Mouse (Mus musculus): ENCODE results near the gene Atp7a.

GRCm38 (mm10) chrX:106082518-106082917, 55.4 kb downstream of the Atp7a start:
- TF ChIP-seq CTCF (IDR thresholded peaks at IDR 0.05; ENCODE audit: borderline replicate concordance, insufficient read depth, low read length) = no peak
- TF ChIP-seq POLR2A (IDR thresholded peaks at IDR 0.05; ENCODE audit: low read depth, low read length) = no peak

Data from embryonic fibroblast, embryonic 13.5 days (primary cell).